Mouse (Mus musculus): ENCODE results near the gene Wdr11. TPM values are rescaled to one million over a fixed set of nuclear protein-coding genes. Genes with fewer than 3 reads are reported as not detected.

The Wdr11 gene
- polyA plus RNA-seq, 1 experiment from 2014 or later: 44.3 TPM

DNA sequence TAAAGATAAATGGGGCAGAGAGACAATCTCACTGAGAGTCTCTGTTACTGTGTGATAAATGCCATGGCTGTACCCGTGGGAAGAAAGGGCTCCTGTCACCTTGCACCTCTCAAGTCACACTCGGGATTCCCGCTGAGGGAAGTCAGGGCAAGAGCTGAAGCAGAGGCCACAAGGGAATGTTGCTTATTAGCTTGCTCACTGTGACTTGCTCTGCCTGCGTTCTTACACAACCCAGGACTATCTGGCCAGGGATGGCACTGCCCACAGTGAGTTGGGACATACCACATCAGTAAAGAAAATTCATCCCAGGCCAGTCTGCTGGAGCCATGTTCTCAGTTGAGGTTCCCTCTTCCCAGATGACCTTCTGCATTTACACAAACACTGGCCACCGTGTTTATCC is 29.5 kb downstream of the Wdr11 start:
- H3K4me3 ChIP-seq (ENCODE audit: low read depth, low read length): no peak overlapping the region
- DNase-seq (ENCODE audit: low spot score): no peak
- 92% methylated on average over 5 of the region's 5 CpGs for WGBS
- H3K9me3 ChIP-seq (ENCODE audit: control insufficient read depth, low read length): no peaks in the 10 kb centered on the region
- H3K4me2 ChIP-seq (ENCODE audit: low read depth): no peak overlapping the region
- peaks cover 4% of the 10 kb centered on the region; the same call in 1 of the 2 replicates for H3K36me3 ChIP-seq (ENCODE audit: control insufficient read depth, insufficient read depth, low read length)
- no peak overlapping the region for H3K27ac ChIP-seq (ENCODE audit: low read depth, low read length)
- no peak for ATAC-seq (ENCODE audit: insufficient read depth, low FRiP score, low TSS enrichment)
- no peaks in the 10 kb centered on the region for H3K4me1 ChIP-seq (ENCODE audit: control insufficient read depth, insufficient read depth, low read length)
- H3K27me3 ChIP-seq (ENCODE audit: control insufficient read depth, insufficient read depth, low read length): no peaks in the 10 kb centered on the region
- H3K9ac ChIP-seq (ENCODE audit: low read length): no peak overlapping the region

DNA sequence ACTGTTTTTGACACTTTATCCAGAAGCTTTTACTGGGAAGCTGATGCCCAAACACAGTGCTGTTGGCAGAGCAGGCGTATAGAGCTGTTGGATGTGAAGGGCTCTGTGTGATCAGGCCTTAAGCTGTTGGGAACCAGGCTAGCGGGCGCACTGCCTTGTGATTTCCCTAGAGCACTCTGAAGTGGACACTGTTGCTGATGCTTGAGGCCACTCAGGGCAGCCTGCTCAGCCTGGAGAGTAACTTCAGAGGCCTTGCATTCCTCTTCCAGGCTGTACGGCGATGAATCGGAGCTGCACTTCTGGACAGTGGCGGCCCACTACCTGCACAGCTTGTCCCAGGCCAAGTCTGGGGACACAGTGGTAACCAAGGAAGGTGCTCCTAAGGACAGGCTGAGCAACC is 38.7 kb downstream of the Wdr11 start:
- DNase-seq (ENCODE audit: low spot score) (no peak), ATAC-seq (ENCODE audit: insufficient read depth, low FRiP score, low TSS enrichment) (no peak)
- Histone ChIP-seq H3K9me3 (ENCODE audit: control insufficient read depth, low read length) (no peaks in the 10 kb centered on the region), H3K27me3 (ENCODE audit: control insufficient read depth, insufficient read depth, low read length) (no peaks in the 10 kb centered on the region), H3K4me3 (ENCODE audit: low read depth, low read length) (no peak overlapping the region), H3K4me1 (ENCODE audit: control insufficient read depth, insufficient read depth, low read length) (no peaks in the 10 kb centered on the region), H3K36me3 (ENCODE audit: control insufficient read depth, insufficient read depth, low read length) (peaks cover 10% of the 10 kb centered on the region), H3K27ac (ENCODE audit: low read depth, low read length) (no peak overlapping the region), H3K9ac (ENCODE audit: low read length) (no peak overlapping the region), H3K4me2 (ENCODE audit: low read depth) (no peak overlapping the region)
- 95% methylated on average over 7 of the region's 7 CpGs for WGBS

DNA sequence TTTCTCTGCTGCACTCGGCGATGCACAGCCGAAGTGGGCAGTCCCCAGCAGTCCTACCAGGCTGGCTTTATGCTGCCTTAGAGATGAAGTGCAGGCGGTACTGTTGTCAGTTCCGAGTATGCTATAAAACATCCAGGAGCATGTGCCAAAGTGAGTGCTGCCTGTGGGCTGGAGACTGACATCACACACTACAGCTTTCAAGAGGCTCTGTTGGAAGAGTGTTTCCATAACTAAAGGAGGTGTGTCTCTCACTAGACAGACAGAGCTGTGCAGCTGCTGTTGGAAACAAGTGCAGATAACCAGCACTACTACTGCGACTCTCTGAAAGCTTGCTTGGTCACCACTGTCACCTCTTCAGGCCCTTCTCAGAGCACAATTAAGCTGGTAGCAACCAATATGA is 39.8 kb downstream of the Wdr11 start:
- Histone ChIP-seq H3K9me3 (ENCODE audit: control insufficient read depth, low read length) (no peaks in the 10 kb centered on the region), H3K9ac (ENCODE audit: low read length) (no peak overlapping the region), H3K27me3 (ENCODE audit: control insufficient read depth, insufficient read depth, low read length) (no peaks in the 10 kb centered on the region), H3K4me2 (ENCODE audit: low read depth) (no peak overlapping the region), H3K27ac (ENCODE audit: low read depth, low read length) (no peak overlapping the region), H3K4me3 (ENCODE audit: low read depth, low read length) (no peak overlapping the region), H3K4me1 (ENCODE audit: control insufficient read depth, insufficient read depth, low read length) (no peaks in the 10 kb centered on the region), H3K36me3 (ENCODE audit: control insufficient read depth, insufficient read depth, low read length) (peaks cover 10% of the 10 kb centered on the region)
- ATAC-seq (ENCODE audit: insufficient read depth, low FRiP score, low TSS enrichment) (no peak), DNase-seq (ENCODE audit: low spot score) (no peak)
- 94% methylated on average over 6 of the region's 6 CpGs for WGBS

- DNase-seq (ENCODE audit: low spot score) (no peak), ATAC-seq (ENCODE audit: insufficient read depth, low FRiP score, low TSS enrichment) (no peak)
- Histone ChIP-seq H3K27ac (ENCODE audit: low read depth, low read length) (no peak overlapping the region), H3K4me1 (ENCODE audit: control insufficient read depth, insufficient read depth, low read length) (no peaks in the 10 kb centered on the region), H3K4me2 (ENCODE audit: low read depth) (no peak overlapping the region), H3K27me3 (ENCODE audit: control insufficient read depth, insufficient read depth, low read length) (no peaks in the 10 kb centered on the region), H3K9ac (ENCODE audit: low read length) (no peak overlapping the region), H3K9me3 (ENCODE audit: control insufficient read depth, low read length) (no peaks in the 10 kb centered on the region), H3K36me3 (ENCODE audit: control insufficient read depth, insufficient read depth, low read length) (peaks cover 10% of the 10 kb centered on the region), H3K4me3 (ENCODE audit: low read depth, low read length) (no peak overlapping the region)
- 74% methylated on average over 12 of the region's 12 CpGs for WGBS
These were observed 44.4 kb downstream of the Wdr11 start for GRCm38 (mm10) chr7:129635898-129636640.

GRCm38 (mm10) chr7:129636992-129637391 is 45.3 kb downstream of the Wdr11 start:
- H3K36me3 ChIP-seq (ENCODE audit: control insufficient read depth, insufficient read depth, low read length): peaks cover 8% of the 10 kb centered on the region

DNA sequence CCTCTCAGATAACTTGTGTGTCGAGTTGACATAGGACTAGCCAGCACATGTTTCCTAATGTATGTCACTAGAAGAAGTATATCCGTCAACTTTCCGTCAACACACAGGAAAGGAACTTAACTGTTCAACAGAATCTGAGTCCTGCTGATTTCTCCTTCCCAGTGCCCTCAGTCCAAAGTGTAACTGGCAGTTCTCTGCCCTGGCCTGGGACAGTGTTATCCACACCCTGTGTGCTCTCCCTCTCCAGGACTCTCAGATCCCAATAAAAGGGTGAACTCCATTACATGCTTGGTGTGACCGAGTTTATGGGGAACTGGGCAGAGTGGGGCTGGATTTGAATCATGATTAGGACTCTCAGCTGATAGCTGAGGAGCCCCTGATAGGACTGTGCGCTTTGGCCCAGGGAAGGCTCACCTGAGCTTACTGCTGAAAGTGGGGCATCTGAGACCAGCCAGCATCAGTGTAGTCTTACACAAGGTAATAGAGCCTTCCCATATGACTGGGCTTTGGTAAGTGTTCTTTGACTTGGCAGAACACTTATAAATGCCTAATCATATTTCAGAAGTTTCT is 46.3 kb downstream of the Wdr11 start:
- ATAC-seq (ENCODE audit: insufficient read depth, low FRiP score, low TSS enrichment) (no peak), DNase-seq (ENCODE audit: low spot score) (no peak)
- Histone ChIP-seq H3K9ac (ENCODE audit: low read length) (no peak overlapping the region), H3K9me3 (ENCODE audit: control insufficient read depth, low read length) (no peaks in the 10 kb centered on the region), H3K27ac (ENCODE audit: low read depth, low read length) (no peak overlapping the region), H3K4me3 (ENCODE audit: low read depth, low read length) (no peak overlapping the region), H3K4me1 (ENCODE audit: control insufficient read depth, insufficient read depth, low read length) (no peaks in the 10 kb centered on the region), H3K36me3 (ENCODE audit: control insufficient read depth, insufficient read depth, low read length) (peaks cover 3% of the 10 kb centered on the region; the same call in 1 of the 2 replicates), H3K4me2 (ENCODE audit: low read depth) (no peak overlapping the region), H3K27me3 (ENCODE audit: control insufficient read depth, insufficient read depth, low read length) (no peaks in the 10 kb centered on the region)
- WGBS: 85% methylated on average over 5 of the region's 5 CpGs

More at GRCm38 (mm10) chr7:129636992-129637391, 45.3 kb downstream of the Wdr11 start:
- Histone ChIP-seq H3K27me3 (ENCODE audit: control insufficient read depth, insufficient read depth, low read length) (no peaks in the 10 kb centered on the region), H3K4me3 (ENCODE audit: low read depth, low read length) (no peak overlapping the region), H3K9ac (ENCODE audit: low read length) (no peak overlapping the region), H3K27ac (ENCODE audit: low read depth, low read length) (no peak overlapping the region), H3K4me1 (ENCODE audit: control insufficient read depth, insufficient read depth, low read length) (no peaks in the 10 kb centered on the region), H3K4me2 (ENCODE audit: low read depth) (no peak overlapping the region), H3K9me3 (ENCODE audit: control insufficient read depth, low read length) (no peaks in the 10 kb centered on the region)
- ATAC-seq (ENCODE audit: insufficient read depth, low FRiP score, low TSS enrichment) (no peak), DNase-seq (ENCODE audit: low spot score) (no peak)
- WGBS: 89% methylated on average over 9 of the region's 9 CpGs

- Histone ChIP-seq H3K9ac (ENCODE audit: low read length) (no peak overlapping the region), H3K4me3 (ENCODE audit: low read depth, low read length) (no peak overlapping the region), H3K27ac (ENCODE audit: low read depth, low read length) (no peak overlapping the region), H3K4me2 (ENCODE audit: low read depth) (no peak overlapping the region), H3K4me1 (ENCODE audit: control insufficient read depth, insufficient read depth, low read length) (no peaks in the 10 kb centered on the region), H3K9me3 (ENCODE audit: control insufficient read depth, low read length) (no peaks in the 10 kb centered on the region), H3K27me3 (ENCODE audit: control insufficient read depth, insufficient read depth, low read length) (no peaks in the 10 kb centered on the region), H3K36me3 (ENCODE audit: control insufficient read depth, insufficient read depth, low read length) (peaks cover 3% of the 10 kb centered on the region; the same call in 1 of the 2 replicates)
- no peak for ATAC-seq (ENCODE audit: insufficient read depth, low FRiP score, low TSS enrichment)
- WGBS: 88% methylated on average over 5 of the region's 5 CpGs
- DNase-seq (ENCODE audit: low spot score): no peak
These were observed 47.3 kb downstream of the Wdr11 start for GRCm38 (mm10) chr7:129639006-129639405.

- no peak overlapping the region for H3K27ac ChIP-seq (ENCODE audit: low read depth, low read length)
- DNase-seq (ENCODE audit: low spot score): no peak
- H3K4me3 ChIP-seq (ENCODE audit: low read depth, low read length): no peak overlapping the region
- H3K36me3 ChIP-seq (ENCODE audit: control insufficient read depth, insufficient read depth, low read length): no peaks in the 10 kb centered on the region
- H3K9ac ChIP-seq (ENCODE audit: low read length): no peak overlapping the region
- 75% methylated on average over 6 of the region's 6 CpGs for WGBS
- no peaks in the 10 kb centered on the region for H3K9me3 ChIP-seq (ENCODE audit: control insufficient read depth, low read length)
- ATAC-seq (ENCODE audit: insufficient read depth, low FRiP score, low TSS enrichment): no peak
- H3K4me2 ChIP-seq (ENCODE audit: low read depth): no peak overlapping the region
- no peaks in the 10 kb centered on the region for H3K27me3 ChIP-seq (ENCODE audit: control insufficient read depth, insufficient read depth, low read length)
- no peaks in the 10 kb centered on the region for H3K4me1 ChIP-seq (ENCODE audit: control insufficient read depth, insufficient read depth, low read length)
These were observed 48.2 kb downstream of the Wdr11 start for GRCm38 (mm10) chr7:129639833-129640232.

GRCm38 (mm10) chr7:129643290-129643689 is 51.6 kb downstream of the Wdr11 start:
- Histone ChIP-seq H3K36me3 (ENCODE audit: control insufficient read depth, insufficient read depth, low read length) (no peaks in the 10 kb centered on the region), H3K9ac (ENCODE audit: low read length) (no peak overlapping the region), H3K4me1 (ENCODE audit: control insufficient read depth, insufficient read depth, low read length) (no peaks in the 10 kb centered on the region), H3K4me3 (ENCODE audit: low read depth, low read length) (no peak overlapping the region), H3K27ac (ENCODE audit: low read depth, low read length) (no peak overlapping the region), H3K9me3 (ENCODE audit: control insufficient read depth, low read length) (no peaks in the 10 kb centered on the region), H3K27me3 (ENCODE audit: control insufficient read depth, insufficient read depth, low read length) (no peaks in the 10 kb centered on the region), H3K4me2 (ENCODE audit: low read depth) (no peak overlapping the region)
- DNase-seq (ENCODE audit: low spot score) (no peak), ATAC-seq (ENCODE audit: insufficient read depth, low FRiP score, low TSS enrichment) (no peak)
- WGBS: 92% methylated on average over 4 of the region's 4 CpGs

All from neural tube, embryonic 11.5 days (tissue).